Mouse (Mus musculus): Measurements from ENCODE around the gene Zfp385b.

GRCm38 (mm10) chr2:77810748-77811147 lies 8.7 kb downstream of the Zfp385b start:
- TF ChIP-seq CTCF (IDR thresholded peaks at IDR 0.05; ENCODE audit: extremely low read depth, insufficient read depth, low read length) = no peak
- no peak for TF ChIP-seq POLR2A (IDR thresholded peaks at IDR 0.05; ENCODE audit: extremely low read depth, insufficient read depth, low read length)

Measured in cortical plate, adult 2 months (tissue).